Mouse (Mus musculus): ENCODE results near the gene Igf2bp3.

Igf2bp3 gene

DNA sequence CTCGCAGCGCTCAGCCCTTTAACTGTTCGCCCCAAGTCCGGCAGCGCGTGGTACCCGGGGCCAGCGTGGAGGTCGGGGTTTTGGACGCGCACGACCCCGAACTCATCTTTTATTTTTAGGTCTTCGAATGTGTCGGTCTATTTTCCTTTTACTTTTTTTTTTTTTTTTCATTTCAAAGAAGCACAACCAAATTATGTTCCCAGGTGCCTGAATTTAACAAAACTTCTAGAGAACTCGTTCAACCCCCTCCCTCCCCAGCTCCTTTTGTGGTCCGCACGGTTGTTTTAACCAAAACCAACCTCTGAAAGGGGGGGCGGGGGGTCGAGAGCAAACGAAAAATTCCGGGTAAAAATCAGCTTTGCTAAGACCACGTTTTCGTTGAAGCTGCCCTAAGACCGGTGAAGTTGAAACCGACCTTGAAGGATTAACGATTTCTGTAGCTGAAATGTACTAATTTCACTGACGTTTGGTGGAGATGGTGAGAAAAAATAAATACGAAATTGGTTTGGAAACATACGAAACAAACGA is 3.6 kb upstream of the Igf2bp3 start:
- peak; percentile 57 for DNase-seq (ENCODE audit: low read depth)

GRCm38 (mm10) chr6:49217581-49218274 is 3.0 kb upstream of the Igf2bp3 start:
- peak; percentile 96 for DNase-seq (ENCODE audit: low read depth)

DNA sequence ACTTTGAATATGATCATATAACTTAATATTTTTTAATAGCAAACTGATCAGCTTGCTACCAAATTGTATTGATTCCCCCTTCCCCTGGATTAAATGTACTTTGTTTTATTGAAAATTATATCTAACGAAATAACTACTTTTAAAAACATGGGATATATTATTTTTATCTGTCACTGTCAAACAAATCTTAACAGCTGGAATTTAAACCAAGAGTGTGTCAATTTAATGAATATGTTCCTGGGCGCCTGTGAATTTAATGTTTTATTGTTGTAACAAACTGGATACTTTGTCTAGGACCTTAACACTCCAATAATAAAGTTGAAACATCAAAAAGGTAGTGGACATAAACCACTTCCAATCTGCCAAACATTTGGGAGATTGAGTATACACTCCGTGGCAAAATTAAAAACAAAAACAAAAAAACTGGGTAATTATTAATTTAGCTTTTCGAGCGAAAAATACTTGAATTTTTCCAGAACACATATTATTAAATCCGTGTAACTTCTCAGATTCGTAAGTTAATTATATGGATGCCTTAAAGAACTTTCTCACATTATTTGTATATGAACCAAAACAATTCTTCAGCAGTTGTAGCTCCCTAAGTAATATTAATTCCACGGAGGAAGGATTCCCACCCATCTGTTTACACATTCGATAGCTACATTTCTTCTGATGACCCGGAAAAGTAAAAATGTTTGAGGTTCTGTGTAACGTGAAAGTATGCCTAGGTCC is 2.2 kb upstream of the Igf2bp3 start:
- no peak for DNase-seq (ENCODE audit: low read depth)

DNA sequence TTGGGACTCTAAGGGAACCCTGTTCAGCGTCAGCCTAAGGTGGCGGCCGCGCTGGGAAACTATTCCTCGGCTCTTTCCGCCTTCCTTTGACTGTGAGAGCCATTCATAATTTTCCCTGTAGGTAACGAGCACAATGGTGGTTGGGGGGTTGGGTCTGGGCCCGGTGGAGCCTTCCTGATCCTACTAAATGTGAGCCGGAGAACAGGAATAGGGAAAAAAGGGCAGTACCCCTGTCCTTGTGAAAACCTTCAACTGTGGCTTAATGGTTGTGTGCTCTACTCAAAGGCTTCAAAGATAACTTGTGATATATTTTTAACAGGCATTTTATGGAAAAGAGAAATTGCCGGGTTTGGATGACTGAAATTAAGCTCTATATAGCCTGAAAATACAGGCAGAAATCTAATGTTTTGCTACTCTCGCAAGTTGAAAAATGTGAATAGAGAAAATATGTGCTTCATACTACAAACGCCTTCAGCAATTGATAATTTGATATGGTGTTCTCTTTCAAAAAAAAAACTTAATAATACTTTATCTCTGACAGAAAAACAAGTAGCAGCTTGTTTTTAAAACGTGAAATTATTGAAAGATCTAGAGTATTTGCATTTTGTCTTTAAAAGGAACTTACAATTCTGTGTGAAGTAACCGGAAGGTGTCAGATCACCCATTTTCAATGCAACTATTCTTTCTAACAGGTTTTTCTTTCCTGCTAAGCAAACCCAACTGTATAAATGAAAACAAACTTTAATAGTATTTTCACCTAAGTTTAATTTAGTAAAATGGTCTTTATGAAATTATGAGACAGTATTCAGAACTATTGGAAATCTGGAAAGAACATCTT is 1.2 kb upstream of the Igf2bp3 start:
- DNase-seq (ENCODE audit: low read depth) = no peak

DNA sequence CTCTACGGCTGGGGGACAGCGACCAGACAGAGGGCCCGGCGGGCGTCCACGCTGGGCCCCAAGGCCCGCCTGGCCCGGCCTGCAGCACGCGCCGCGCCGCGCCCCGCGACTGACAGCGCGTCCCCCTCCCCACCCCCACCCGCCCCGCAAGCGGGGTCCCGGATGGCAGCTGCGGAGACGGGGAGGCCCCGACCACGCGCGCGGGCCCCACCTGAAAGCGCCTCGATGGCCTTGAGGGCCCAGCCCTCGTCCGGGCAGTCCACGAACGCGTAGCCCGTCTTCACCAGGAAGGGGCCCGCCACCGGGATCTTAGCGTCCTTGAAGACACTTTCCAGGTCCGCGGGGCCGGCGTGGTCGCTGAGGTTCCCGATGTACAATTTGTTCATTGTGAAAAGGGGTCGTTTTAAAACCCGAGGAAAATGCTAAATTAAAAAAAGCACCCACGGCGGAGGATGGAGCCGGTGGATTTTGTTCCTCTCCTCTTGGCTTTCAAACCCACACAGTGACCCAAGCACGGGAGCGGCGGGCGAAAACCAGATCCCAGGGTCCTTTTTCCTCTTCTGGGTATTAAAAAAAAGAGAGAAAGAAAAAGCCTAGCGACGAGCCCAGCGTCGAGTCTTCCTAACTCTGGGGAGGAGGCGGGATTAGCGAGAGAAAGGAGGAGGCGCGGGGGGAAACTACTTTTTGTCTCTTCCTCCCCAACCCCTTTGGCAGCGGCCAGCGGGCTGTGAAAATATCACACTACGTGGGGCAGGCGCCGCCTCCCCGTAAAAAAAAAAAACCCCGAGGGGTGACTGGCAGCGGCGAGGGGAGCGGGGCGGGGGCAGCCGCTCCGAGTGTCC is 450 bp downstream of the Igf2bp3 start:
- DNase-seq (ENCODE audit: low read depth) = peak; percentile 54

- no peak for DNase-seq (ENCODE audit: low read depth)
These were observed 1.1 kb downstream of the Igf2bp3 start for GRCm38 (mm10) chr6:49213581-49214085.

DNA sequence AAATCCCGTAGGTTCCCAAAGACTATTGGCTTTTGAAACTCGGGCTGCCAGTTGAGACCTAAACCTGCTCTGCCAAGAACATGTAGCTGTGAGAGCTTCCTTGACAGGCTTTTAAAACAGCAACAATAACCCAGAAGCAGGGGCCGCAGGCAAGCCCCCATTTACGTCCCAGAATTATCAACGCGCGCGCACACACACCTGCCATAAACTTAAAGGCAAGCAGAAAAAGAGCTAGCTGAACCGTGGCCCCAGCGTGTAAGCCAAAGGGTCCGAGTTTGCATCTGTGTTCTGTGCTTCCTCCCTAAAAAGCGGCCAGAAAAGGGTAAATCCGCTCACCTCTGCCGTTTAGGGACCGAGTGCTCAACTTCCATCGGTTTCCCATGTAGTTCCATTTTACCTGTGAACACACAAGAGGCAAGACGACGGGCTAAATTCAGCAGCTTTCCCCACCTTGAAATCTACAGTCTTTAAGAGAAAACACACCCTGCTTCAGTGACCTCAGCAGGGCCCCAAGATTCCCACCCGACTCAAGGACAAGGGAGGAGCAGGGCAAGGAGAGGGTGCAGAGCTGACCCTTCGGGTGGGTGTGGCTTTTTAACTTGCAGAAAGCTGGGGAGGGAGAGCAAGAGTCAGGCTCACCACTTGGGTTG is 1.7 kb downstream of the Igf2bp3 start:
- DNase-seq (ENCODE audit: low read depth) = no peak

DNA sequence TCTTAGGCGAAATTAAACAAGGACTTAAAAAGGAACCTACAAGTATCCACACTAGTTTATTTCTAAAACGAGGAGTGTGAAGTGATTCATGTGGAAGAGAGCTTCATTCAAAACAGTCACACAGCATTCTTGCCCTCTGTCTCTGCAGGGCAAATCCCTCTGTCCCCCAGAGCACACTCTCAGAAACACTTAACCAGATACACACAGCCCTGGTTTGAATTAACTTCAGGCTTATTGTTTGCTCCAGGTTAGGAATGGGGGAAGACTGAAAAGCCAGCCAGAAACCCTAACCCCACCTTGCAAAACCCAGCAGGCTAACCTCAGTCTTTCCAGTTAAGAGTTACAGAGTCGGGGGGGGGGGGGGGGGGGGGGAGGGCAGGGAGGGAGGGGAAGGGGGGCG is 2.6 kb downstream of the Igf2bp3 start:
- DNase-seq (ENCODE audit: low read depth) = no peak

- DNase-seq (ENCODE audit: low read depth) = no peak
These were observed 3.2 kb downstream of the Igf2bp3 start for GRCm38 (mm10) chr6:49211596-49211995.

GRCm38 (mm10) chr6:49209881-49210854 is 4.6 kb downstream of the Igf2bp3 start:
- DNase-seq (ENCODE audit: low read depth) = no peak

- DNase-seq (ENCODE audit: low read depth) = no peak
These were observed 5.8 kb downstream of the Igf2bp3 start for GRCm38 (mm10) chr6:49208935-49209334.

DNA sequence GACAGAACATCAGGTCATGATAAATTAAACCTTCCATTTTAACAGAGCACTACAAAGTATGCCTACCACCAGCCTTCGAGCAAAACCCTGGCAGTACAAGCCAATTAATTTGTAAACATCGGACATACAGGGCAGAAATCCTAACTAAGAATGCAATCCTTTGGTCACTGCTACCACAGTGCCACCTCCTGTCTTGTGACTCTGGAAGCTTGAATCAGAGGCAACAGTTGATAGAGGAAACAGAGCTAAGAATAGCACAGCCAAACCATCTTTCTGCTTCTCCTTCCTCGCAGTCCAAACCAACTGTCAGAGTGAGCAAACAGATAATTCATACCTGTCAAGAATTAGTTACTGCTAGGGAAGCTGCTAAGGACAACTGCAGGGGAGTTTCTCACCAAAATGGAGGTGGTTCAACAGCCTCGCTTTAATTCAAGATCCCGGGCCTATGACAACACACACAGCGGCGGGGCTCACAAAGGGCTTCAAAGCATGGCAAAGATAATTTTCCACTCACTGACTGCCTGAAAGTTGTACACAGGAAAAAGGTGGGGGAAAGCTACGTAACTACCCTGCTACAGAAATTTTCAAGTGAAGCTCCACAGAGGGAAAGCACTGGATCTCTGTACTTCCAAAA is 6.3 kb downstream of the Igf2bp3 start:
- DNase-seq (ENCODE audit: low read depth) = no peak

GRCm38 (mm10) chr6:49206416-49206815 is 8.3 kb downstream of the Igf2bp3 start:
- no peak for DNase-seq (ENCODE audit: low read depth)

GRCm38 (mm10) chr6:49195188-49195587 is 19.6 kb downstream of the Igf2bp3 start:
- no peak for DNase-seq (ENCODE audit: low read depth)

GRCm38 (mm10) chr6:49194536-49194935 is 20.2 kb downstream of the Igf2bp3 start:
- no peak for DNase-seq (ENCODE audit: low read depth)

GRCm38 (mm10) chr6:49189363-49189762 is 25.4 kb downstream of the Igf2bp3 start:
- DNase-seq (ENCODE audit: low read depth) = no peak

DNA sequence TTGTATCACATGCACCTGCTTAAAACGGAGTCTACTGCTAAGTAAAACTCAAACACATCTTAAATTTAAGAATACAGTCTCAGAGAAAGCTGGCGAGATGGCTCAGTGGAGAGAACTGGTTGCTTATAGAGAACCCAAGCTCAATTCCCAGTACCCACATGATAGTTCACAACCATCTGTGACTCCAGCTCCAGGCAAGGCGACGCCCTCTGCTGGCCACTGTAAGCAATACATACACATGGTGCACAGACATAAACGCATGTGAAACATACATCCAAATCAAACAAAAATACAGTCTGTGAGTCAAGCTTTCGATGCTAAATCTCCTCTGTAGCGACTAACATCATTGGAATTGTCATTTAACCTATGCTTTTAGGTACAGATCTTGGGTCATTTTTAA is 27.5 kb downstream of the Igf2bp3 start:
- DNase-seq (ENCODE audit: low read depth) = no peak

DNA sequence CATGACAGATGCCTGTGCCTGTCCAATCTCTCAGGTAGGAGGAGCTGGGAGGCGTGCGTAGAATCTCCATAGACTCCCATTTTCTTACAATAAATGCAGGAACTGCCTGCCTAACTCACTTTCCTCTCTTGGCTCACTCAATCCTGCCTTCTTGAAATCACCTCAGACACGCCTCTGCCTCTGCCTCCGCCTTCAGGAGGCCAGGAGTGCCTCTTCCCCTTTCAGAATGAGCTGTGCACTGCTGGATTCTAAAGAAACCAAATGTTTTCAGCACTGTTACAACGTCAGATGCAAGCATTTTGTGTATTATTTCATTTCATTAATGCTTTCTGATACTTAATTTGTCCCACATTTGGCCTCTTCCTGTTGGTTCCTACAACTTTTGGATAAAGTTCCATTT is 38.7 kb downstream of the Igf2bp3 start:
- no peak for DNase-seq (ENCODE audit: low read depth)

DNA sequence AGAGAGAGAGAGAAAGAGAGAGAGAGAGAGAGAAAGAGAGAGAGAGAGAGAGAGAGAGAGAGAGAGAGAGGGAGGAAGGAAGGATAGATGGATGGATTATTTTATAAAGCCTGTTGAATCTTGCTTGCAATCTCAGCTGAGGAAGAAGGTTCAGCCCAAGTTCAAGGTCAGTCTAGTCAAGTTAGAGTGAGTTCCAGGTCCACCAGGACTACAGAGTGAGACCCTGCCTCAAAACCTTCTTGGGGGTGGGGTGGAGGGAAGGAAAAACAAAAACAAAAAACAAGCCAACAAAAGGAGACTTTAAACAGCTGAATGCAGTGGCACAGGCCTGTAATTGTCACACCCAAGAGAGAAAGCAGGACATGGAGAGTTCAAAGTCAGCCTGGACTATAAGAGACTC is 40.1 kb downstream of the Igf2bp3 start:
- DNase-seq (ENCODE audit: low read depth) = no peak

Data from c-Kit-positive CD71-positive TER-119-negative erythroid progenitor cells, embryonic 14.5 days (primary cell).